Mouse (Mus musculus): ENCODE data around the gene Mus81.

DNA sequence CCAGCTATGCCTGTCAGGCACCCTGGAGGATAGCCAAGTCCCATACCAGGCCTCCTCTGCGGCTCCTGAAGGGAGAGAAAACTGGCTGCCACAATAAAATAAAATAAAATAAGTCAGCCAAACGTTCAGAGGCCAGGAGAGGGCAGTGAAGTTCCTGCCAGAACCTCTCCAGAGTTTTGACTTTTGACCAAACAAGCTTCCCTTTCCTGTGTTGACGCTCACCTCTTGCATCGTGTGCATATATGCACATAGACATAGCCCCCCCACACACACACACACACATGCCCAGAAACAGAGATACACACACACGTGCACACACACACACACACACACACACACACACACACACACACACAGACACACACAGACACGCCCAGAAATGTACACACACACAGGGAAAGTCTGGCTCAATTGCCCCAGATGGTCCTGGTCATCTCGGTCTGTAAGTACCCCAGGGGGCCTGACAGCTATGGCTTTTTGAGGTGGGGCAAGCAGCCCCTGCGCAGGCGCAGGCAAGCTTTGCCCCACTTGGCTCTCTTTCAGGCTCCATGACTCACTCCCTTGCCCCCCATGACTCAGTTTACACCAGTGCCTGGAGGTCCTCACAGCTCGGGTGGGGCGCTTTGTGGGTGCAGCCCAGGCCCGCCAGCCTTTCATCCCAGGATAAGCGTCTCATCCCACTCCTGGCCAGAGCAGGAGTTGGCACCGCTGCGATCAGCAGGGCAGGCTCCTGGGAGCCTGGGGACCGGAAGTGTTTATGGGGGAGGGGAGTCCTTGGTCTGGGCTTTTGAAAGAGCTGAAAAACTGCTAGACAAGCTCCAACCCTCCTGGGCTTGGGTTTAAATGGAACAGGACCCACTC is 55.0 kb downstream of the Mus81 start:
- TF ChIP-seq CTCF (IDR thresholded peaks at IDR 0.05; ENCODE audit: low read depth, low read length) (no peak), TAL1 (conservative IDR thresholded peaks at IDR 0.05; ENCODE audit: low read depth, low read length) (no peak), GATA1 (IDR thresholded peaks at IDR 0.05; ENCODE audit: borderline replicate concordance, low read length) (no peak)

Measured in G1E (cell line).